Mouse (Mus musculus) spleen, adult 2 months (tissue): ENCODE data around the gene Gramd1c.

Experiments used
- CTCF ChIP-seq: fragments of 200-500 bp; IDR thresholded peaks from 2 replicates; pipeline ENCODE4 v1.5.1; 2011; ENCODE audit warnings: mild to moderate bottlenecking, inconsistent platforms; ENCODE audit not compliant: insufficient read depth, insufficient read length, insufficient replicate concordance; ENCODE audit errors: extremely low read depth
- POLR2A ChIP-seq: fragments of 200-500 bp; IDR thresholded peaks from 2 replicates; pipeline ENCODE4 v1.6.1; 2011; ENCODE audit warnings: low read depth, low read length, inconsistent platforms

GRCm38 (mm10) chr16:44109002-44109401 is 45.9 kb upstream of the Gramd1c start:
- TF ChIP-seq CTCF, result no peak
- TF ChIP-seq POLR2A, result no peak
